25 mouse cellular contexts compared by ENCODE assay signal in the genomic region with DNA sequence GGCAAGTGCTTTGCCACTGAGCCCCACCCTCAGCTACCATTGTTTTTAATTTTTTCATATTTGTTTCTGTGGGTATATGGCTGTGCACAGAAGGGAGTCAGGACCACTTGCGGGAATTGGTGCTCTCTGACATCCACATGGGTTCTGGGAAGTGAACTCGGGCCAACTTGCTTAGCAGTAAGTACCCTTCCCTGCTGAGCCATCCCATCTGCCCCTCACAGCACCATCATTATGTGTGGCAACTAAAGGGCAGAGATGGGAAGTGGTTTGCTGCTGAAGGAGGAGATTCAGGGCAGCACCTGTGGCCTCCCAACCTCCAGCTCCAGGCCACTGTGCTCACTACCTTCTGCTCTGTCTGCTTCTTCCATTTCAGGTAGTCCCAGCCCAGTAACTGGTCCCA. TPM values are rescaled to one million over a fixed set of nuclear protein-coding genes. Genes with fewer than 3 reads are reported as not detected.
"Had no signal": no experiment of that assay in that cellular context is flagged by ENCODE, and none has a peak within 500 bp of the region (broad histone marks: within the 10 kb centered on the region; RNA-seq: fewer than 3 reads in every experiment).

No protein-coding gene starts in this region.

- H3K4me1 ChIP-seq: midbrain, embryonic 12.5 days; neural tube, embryonic 13.5 days; neural tube, embryonic 15.5 days had no signal

- H3K4me3 ChIP-seq: midbrain, embryonic 12.5 days; myocyte; neural tube, embryonic 13.5 days; neural tube, embryonic 15.5 days had no signal

- H3K36me3 ChIP-seq: midbrain, embryonic 12.5 days; neural tube, embryonic 13.5 days; neural tube, embryonic 15.5 days had no signal

- H3K27ac ChIP-seq: liver, embryonic 14.5 days; midbrain, embryonic 12.5 days; neural tube, embryonic 13.5 days; neural tube, embryonic 15.5 days had no signal

- DNase-seq: lung, adult 18-20 months; lung, embryonic 14.5 days; lung, postnatal 10 days; lung, postnatal 4 days; midbrain, embryonic 14.5 days; retina, postnatal 1 day; right cerebral cortex, adult 18-20 months; right cerebral cortex, postnatal 25 days; right cerebral cortex, postnatal 4 days; spleen, adult 18-20 months; thymus, adult 18-20 months; thymus, postnatal 14 days; thymus, postnatal 36 days had no signal

- ATAC-seq: midbrain, embryonic 16.5 days had no signal

RNA-seq across cellular contexts. Expression of gene Ttc24, which starts 4.5 kb away (rescaled TPM):
- polyA plus RNA-seq: liver, embryonic 14.5 days; liver, embryonic 16.5 days; lung, embryonic 14.5 days; lung, embryonic 16.5 days; midbrain, embryonic 12.5 days; midbrain, embryonic 14.5 days; midbrain, embryonic 16.5 days; myocyte; neural tube, embryonic 11.5 days; neural tube, embryonic 13.5 days; neural tube, embryonic 15.5 days; small intestine, adult 2 months; stomach, embryonic 14.5 days; stomach, embryonic 16.5 days had no signal

RNA-seq across cellular contexts. Expression of gene Hapln2, which starts 46.2 kb away (rescaled TPM):
- polyA plus RNA-seq: liver, embryonic 14.5 days; liver, embryonic 16.5 days; lung, embryonic 14.5 days; myocyte; neural tube, embryonic 11.5 days; small intestine, adult 2 months had no signal
